Mouse (Mus musculus) spleen, adult 2 months (tissue): ENCODE data around the gene Kdm6b.

Experiments used
- CTCF ChIP-seq: fragments of 200-500 bp; IDR thresholded peaks from 2 replicates; pipeline ENCODE4 v1.5.1; 2011; ENCODE audit warnings: mild to moderate bottlenecking, inconsistent platforms; ENCODE audit not compliant: insufficient read depth, insufficient read length, insufficient replicate concordance; ENCODE audit errors: extremely low read depth
- POLR2A ChIP-seq: fragments of 200-500 bp; IDR thresholded peaks from 2 replicates; pipeline ENCODE4 v1.6.1; 2011; ENCODE audit warnings: low read depth, low read length, inconsistent platforms

GRCm38 (mm10) chr11:69357690-69358089 is 55.8 kb downstream of the Kdm6b start:
- TF ChIP-seq POLR2A: no peak
- TF ChIP-seq CTCF: no peak
